Mouse (Mus musculus) MEL (cell line): Measurements from ENCODE around the gene Ambp. TPM values are rescaled to one million over a fixed set of nuclear protein-coding genes. Genes with fewer than 3 reads are reported as not detected.

Source experiments
- DNase-seq: peaks from one replicate; pipeline ENCODE4 v3.0.0; 2011; ENCODE audit warnings: low read depth, low spot score
- H3K27ac ChIP-seq: 2 replicates; pipeline ENCODE4 v1.5.1; 2012; ENCODE audit warnings: low read depth, mild to moderate bottlenecking, control low read depth, low read length, moderate library complexity; ENCODE audit not compliant: control insufficient read depth
- H3K27me3 ChIP-seq, 2 experiments: fragments of 150-350 bp in 1 of 2; sonication (generic) in 1 of 2; 2 replicates each; pipeline ENCODE4 v1.6.1; 2012; ENCODE audit warnings: low read length in 2 of 2, mild to moderate bottlenecking in 2 of 2, improper control_type of control experiment in 1 of 2, moderate library complexity in 1 of 2; ENCODE audit not compliant: insufficient read depth in 2 of 2, control insufficient read depth in 1 of 2
- H3K36me3 ChIP-seq, 2 experiments: 2 replicates each; pipeline ENCODE4 v1.6.1; 2012 to 2014; ENCODE audit warnings: low read length in 2 of 2, improper control_type of control experiment in 1 of 2, inconsistent platforms in 1 of 2, mild to moderate bottlenecking in 1 of 2; ENCODE audit not compliant: insufficient read depth in 2 of 2, control insufficient read depth in 1 of 2
- H3K4me1 ChIP-seq, 2 experiments: fragments of 150-350 bp in 1 of 2; sonication (generic) in 1 of 2; 2 replicates each; pipeline ENCODE4 v1.6.1; 2012; ENCODE audit warnings: low read length in 2 of 2, improper control_type of control experiment in 1 of 2, mild to moderate bottlenecking in 1 of 2; ENCODE audit not compliant: insufficient read depth in 2 of 2, control insufficient read depth in 1 of 2
- H3K4me3 ChIP-seq, 2 experiments: fragments of 150-350 bp in 1 of 2; sonication (generic) in 1 of 2; 2 replicates each; pipeline ENCODE4 v1.5.1; 2012; ENCODE audit warnings: low read depth in 2 of 2, low read length in 2 of 2, mild to moderate bottlenecking in 2 of 2, moderate library complexity in 2 of 2, control low read depth in 1 of 2, improper control_type of control experiment in 1 of 2; ENCODE audit not compliant: control insufficient read depth in 1 of 2, insufficient read depth in 1 of 2
- H3K79me2 ChIP-seq: 2 replicates; pipeline ENCODE4 v1.6.1; 2012; ENCODE audit warnings: mild to moderate bottlenecking, low read length, moderate library complexity; ENCODE audit not compliant: control insufficient read depth, poor library complexity, insufficient read depth
- H3K9ac ChIP-seq: 2 replicates; pipeline ENCODE4 v1.6.1; 2012; ENCODE audit warnings: low read depth, mild to moderate bottlenecking, control low read depth, low read length, moderate library complexity; ENCODE audit not compliant: control insufficient read depth, poor library complexity, severe bottlenecking
- H3K9me3 ChIP-seq: fragments of 150-350 bp; sonication (generic); replicated peaks from 2 replicates; pipeline ENCODE4 v1.6.1; 2012; ENCODE audit warnings: mild to moderate bottlenecking, low read length, improper control_type of control experiment, moderate library complexity; ENCODE audit not compliant: insufficient read depth
- CHD1 ChIP-seq: IDR thresholded peaks from 2 replicates; pipeline ENCODE4 v1.6.1; 2012; ENCODE audit warnings: low read depth, mild to moderate bottlenecking, inconsistent platforms, low read length, improper control_type of control experiment
- E2F4 ChIP-seq: IDR thresholded peaks from 2 replicates; pipeline ENCODE4 v1.6.1; 2011; ENCODE audit warnings: low read depth, low read length, improper control_type of control experiment, borderline replicate concordance
- KAT2A ChIP-seq: conservative IDR thresholded peaks from 2 replicates; pipeline ENCODE4 v1.6.1; 2012; ENCODE audit warnings: low read depth, low read length, improper control_type of control experiment, inconsistent platforms
- MAFK ChIP-seq: IDR thresholded peaks from 2 replicates; pipeline ENCODE4 v1.6.1; 2011; ENCODE audit warnings: low read depth, mild to moderate bottlenecking, low read length, improper control_type of control experiment, borderline replicate concordance
- MYB ChIP-seq: IDR thresholded peaks from 2 replicates; pipeline ENCODE4 v1.6.1; 2011; ENCODE audit warnings: mild to moderate bottlenecking, low read depth, low read length, improper control_type of control experiment
- MYC ChIP-seq: IDR thresholded peaks from 2 replicates; pipeline ENCODE4 v1.6.1; 2011; ENCODE audit warnings: low read depth, mild to moderate bottlenecking, low read length, improper control_type of control experiment, moderate library complexity
- NRF1 ChIP-seq: IDR thresholded peaks from 2 replicates; pipeline ENCODE4 v1.6.1; 2014; ENCODE audit warnings: low read depth, mild to moderate bottlenecking, inconsistent platforms, low read length, improper control_type of control experiment, moderate library complexity; ENCODE audit not compliant: poor library complexity, insufficient read depth, severe bottlenecking
- POLR2A ChIP-seq, 2 experiments: IDR thresholded peaks; 2 replicates each; pipeline ENCODE4 v1.6.1; 2011 to 2012; ENCODE audit warnings: low read length in 2 of 2, mild to moderate bottlenecking in 2 of 2, control low read depth in 1 of 2, improper control_type of control experiment in 1 of 2, low read depth in 1 of 2, moderate library complexity in 1 of 2; ENCODE audit not compliant: control insufficient read depth in 1 of 2, insufficient read depth in 1 of 2, poor library complexity in 1 of 2
- POLR2AphosphoS5 ChIP-seq: IDR thresholded peaks from 2 replicates; pipeline ENCODE4 v1.6.1; 2012; ENCODE audit warnings: low read depth, borderline replicate concordance, mild to moderate bottlenecking, inconsistent platforms, low read length, moderate library complexity, mixed read lengths
- RAD21 ChIP-seq: IDR thresholded peaks from 2 replicates; pipeline ENCODE4 v1.6.1; 2011; ENCODE audit warnings: mild to moderate bottlenecking, low read depth, low read length, improper control_type of control experiment
- RCOR1 ChIP-seq: IDR thresholded peaks from 2 replicates; pipeline ENCODE4 v1.6.1; 2012; ENCODE audit warnings: low read depth, mild to moderate bottlenecking, inconsistent platforms, low read length, improper control_type of control experiment
- TAL1 ChIP-seq: IDR thresholded peaks from 2 replicates; pipeline ENCODE4 v1.6.1; 2012; ENCODE audit warnings: mild to moderate bottlenecking, inconsistent platforms, low read length, moderate library complexity, mixed read lengths
- TCF12 ChIP-seq: IDR thresholded peaks from 2 replicates; pipeline ENCODE4 v1.6.1; 2014; ENCODE audit warnings: low read depth, mild to moderate bottlenecking, inconsistent platforms, low read length, improper control_type of control experiment, moderate library complexity
- UBTF ChIP-seq: IDR thresholded peaks from 2 replicates; pipeline ENCODE4 v1.6.1; 2012; ENCODE audit warnings: low read depth, mild to moderate bottlenecking, inconsistent platforms, low read length, improper control_type of control experiment, moderate library complexity, borderline replicate concordance; ENCODE audit not compliant: insufficient read depth
- USF1 ChIP-seq: IDR thresholded peaks from 2 replicates; pipeline ENCODE4 v1.6.1; 2014; ENCODE audit warnings: low read depth, mild to moderate bottlenecking, inconsistent platforms, low read length, improper control_type of control experiment, moderate library complexity
- USF2 ChIP-seq, 2 experiments: IDR thresholded peaks; 2 replicates each; pipeline ENCODE4 v1.6.1; 2011 to 2012; ENCODE audit warnings: improper control_type of control experiment in 2 of 2, low read length in 2 of 2, borderline replicate concordance in 1 of 2, inconsistent platforms in 1 of 2, low read depth in 1 of 2, mild to moderate bottlenecking in 1 of 2; ENCODE audit not compliant: insufficient read depth in 1 of 2
- ZKSCAN1 ChIP-seq: IDR thresholded peaks from 2 replicates; pipeline ENCODE4 v1.6.1; 2012; ENCODE audit warnings: low read depth, mild to moderate bottlenecking, inconsistent platforms, low read length, improper control_type of control experiment, moderate library complexity
- polyA plus RNA-seq, 2 experiments: library from polyadenylated mRNA; stranded (reverse) in 1 of 2; unstranded in 1 of 2; fragments of >175 nt in 1 of 2; fragments of >200 nt in 1 of 2; gene quantifications; 2 replicates each; pipeline versions ENCODE4 v1.2.1 to v1.2.4; 2012; ENCODE audit warnings: low replicate concordance in 2 of 2, low read depth in 1 of 2; ENCODE audit not compliant: insufficient read length in 2 of 2, insufficient read depth in 1 of 2, missing spikeins in 1 of 2
- total RNA-seq: library from RNA; depleted of rRNA; stranded (reverse); fragments of 300-350 nt; gene quantifications from 2 replicates; pipeline ENCODE4 v1.2.3, GENCODE M21; 2012

The Ambp gene
- total and polyA plus RNA-seq, 3 experiments, result not detected

DNA sequence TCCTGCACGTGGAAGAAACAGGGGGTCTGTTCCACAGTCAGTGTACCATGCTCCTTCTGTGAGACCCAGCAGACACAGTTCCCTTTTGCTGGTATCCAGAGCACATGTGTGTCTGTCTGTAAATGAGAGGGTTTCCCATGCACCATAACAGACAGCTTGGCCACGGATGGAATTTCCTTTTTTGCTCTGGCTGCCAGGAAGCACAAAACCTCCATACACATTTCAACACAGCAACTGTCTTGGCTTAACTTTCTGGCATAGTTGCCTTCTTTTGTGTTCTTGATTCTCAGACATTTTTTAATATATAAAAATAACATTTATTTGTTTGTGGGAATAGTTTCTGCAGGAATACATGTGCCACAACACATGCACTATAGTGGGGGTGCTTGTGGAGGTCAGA lies 997 bp upstream of the Ambp start:
- no peak for DNase-seq
- no peaks in the 10 kb centered on the region for H3K79me2 ChIP-seq
- H3K36me3 ChIP-seq, result no peaks in the 10 kb centered on the region
- H3K27ac ChIP-seq, result no peak overlapping the region
- H3K9ac ChIP-seq, result no peak overlapping the region
- TF ChIP-seq USF2 (IDR thresholded peaks at IDR 0.05; ENCODE audit: borderline replicate concordance in 1 of 2, insufficient read depth in 1 of 2, low read depth in 1 of 2, low read length in 2 of 2), result no peak
- TF ChIP-seq RCOR1, result no peak
- no peak for TF ChIP-seq MYC
- no peaks in the 10 kb centered on the region for H3K9me3 ChIP-seq
- H3K4me1 ChIP-seq, result no peaks in the 10 kb centered on the region
- no peak overlapping the region for H3K4me3 ChIP-seq
- no peaks in the 10 kb centered on the region for H3K27me3 ChIP-seq

DNA sequence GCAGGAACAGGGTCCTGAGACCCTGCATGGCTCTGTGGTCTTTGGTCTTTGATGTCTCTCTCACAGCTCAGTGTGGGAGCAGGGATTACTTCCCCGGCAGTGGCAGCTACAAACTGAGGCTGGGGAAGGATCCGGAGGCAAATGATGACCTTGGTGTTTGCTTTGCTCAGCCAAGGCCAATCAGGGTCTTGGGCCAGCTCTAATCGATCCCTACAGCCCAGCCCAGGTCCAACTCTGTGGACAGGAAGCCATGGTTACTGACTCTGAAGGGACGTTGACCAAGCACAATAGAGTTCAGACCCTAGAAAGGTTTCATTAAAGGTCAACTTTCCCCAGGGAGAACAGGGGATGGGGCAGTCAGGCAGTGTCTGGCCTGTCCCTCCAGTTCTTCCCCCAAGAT lies 571 bp downstream of the Ambp start:
- H3K27me3 ChIP-seq, result no peaks in the 10 kb centered on the region
- no peak overlapping the region for H3K9ac ChIP-seq
- TF ChIP-seq KAT2A (no peak), ZKSCAN1 (no peak), E2F4 (no peak), POLR2A (IDR thresholded peaks at IDR 0.05; ENCODE audit: control insufficient read depth in 1 of 2, insufficient read depth in 1 of 2, low read depth in 1 of 2, low read length in 2 of 2, poor library complexity in 1 of 2) (no peak), TCF12 (no peak), UBTF (no peak), TAL1 (no peak), CHD1 (no peak), MYB (no peak), RAD21 (no peak), POLR2AphosphoS5 (no peak), MAFK (no peak), NRF1 (no peak), USF1 (no peak), RCOR1 (no peak)
- H3K36me3 ChIP-seq, result no peaks in the 10 kb centered on the region
- no peaks in the 10 kb centered on the region for H3K9me3 ChIP-seq
- H3K79me2 ChIP-seq, result no peaks in the 10 kb centered on the region
- H3K4me3 ChIP-seq, result no peak overlapping the region
- DNase-seq, result no peak
- no peaks in the 10 kb centered on the region for H3K4me1 ChIP-seq
- H3K27ac ChIP-seq, result no peak overlapping the region
